Mouse (Mus musculus) heart, embryonic 15.5 days (tissue): ENCODE data around the gene Gabrb3. TPM values are rescaled to one million over a fixed set of nuclear protein-coding genes. Genes with fewer than 3 reads are reported as not detected.
"Not testable (repeated sequence)": the region's sequence is repeated elsewhere in the genome, so short reads cannot be mapped to it uniquely, and the experiment has no call there.

ENCODE experiments used
- ATAC-seq: fragments of 200-750 bp; cut with Nextera tagmentation; replicated peaks from 2 replicates; pipeline ENCODE4 v1.8.0; 2017; ENCODE audit warnings: low read depth, moderate TSS enrichment; ENCODE audit not compliant: insufficient number of reproducible peaks, insufficient read depth, low FRiP score
- H3K27ac ChIP-seq: fragments of 300-500 bp; sonication (generic); 2 replicates; pipeline ENCODE4 v1.5.1; 2015; ENCODE audit warnings: mild to moderate bottlenecking, inconsistent platforms
- H3K27me3 ChIP-seq: fragments of 300-500 bp; sonication (generic); 2 replicates; pipeline ENCODE4 v1.6.1; 2015; ENCODE audit warnings: inconsistent platforms
- H3K36me3 ChIP-seq: fragments of 300-500 bp; sonication (generic); 2 replicates; pipeline ENCODE4 v1.6.1; 2015; ENCODE audit warnings: mild to moderate bottlenecking, inconsistent platforms
- H3K4me1 ChIP-seq: fragments of 300-500 bp; sonication (generic); replicated peaks from 2 replicates; pipeline ENCODE4 v1.6.1; 2015; ENCODE audit warnings: inconsistent platforms
- H3K4me2 ChIP-seq: fragments of 300-500 bp; sonication (generic); 2 replicates; pipeline ENCODE4 v1.6.1; 2015; ENCODE audit warnings: inconsistent platforms, mild to moderate bottlenecking, moderate library complexity
- H3K4me3 ChIP-seq: fragments of 300-500 bp; sonication (generic); 2 replicates; pipeline ENCODE4 v1.5.1; 2015; ENCODE audit warnings: mild to moderate bottlenecking, inconsistent platforms
- H3K9ac ChIP-seq: fragments of 300-500 bp; sonication (generic); 2 replicates; pipeline ENCODE4 v1.6.1; 2015; ENCODE audit warnings: mild to moderate bottlenecking, inconsistent platforms
- H3K9me3 ChIP-seq: fragments of 300-500 bp; sonication (generic); replicated peaks from 2 replicates; pipeline ENCODE4 v1.6.1; 2016; ENCODE audit warnings: inconsistent platforms
- WGBS: fragments of 180-500 bp; shearing (Covaris S2); methylation state at CpG from one replicate; pipeline ENCODE4 v1.1.7; 2015; ENCODE audit warnings: mixed read lengths; 5-methylcytosine and 5-hydroxymethylcytosine counted together
- polyA plus RNA-seq: library from polyadenylated mRNA; unstranded; fragments of >200 nt; fragmentation: Nextera tagmentation; extraction: Ambion mirVana; gene quantifications from 2 replicates; pipeline ENCODE4 v1.2.1, GENCODE M21; 2015

The Gabrb3 gene
- polyA plus RNA-seq, 1 experiment from 2014 or later = 0.82 TPM

GRCm38 (mm10) chr7:57711709-57712108 is 292.2 kb downstream of the Gabrb3 start:
- no peak for ATAC-seq
- Histone ChIP-seq H3K9me3 (no peaks in the 10 kb centered on the region), H3K4me3 (no peak overlapping the region), H3K27me3 (no peaks in the 10 kb centered on the region), H3K4me1 (peaks cover 5% of the 10 kb centered on the region; the same call in 1 of the 2 replicates), H3K4me2 (no peak overlapping the region), H3K9ac (no peak overlapping the region), H3K27ac (no peak overlapping the region), H3K36me3 (no peaks in the 10 kb centered on the region)

- no peaks in the 10 kb centered on the region for H3K4me1 ChIP-seq
- no peak for ATAC-seq
- no peaks in the 10 kb centered on the region for H3K9me3 ChIP-seq
- H3K4me2 ChIP-seq = no peak overlapping the region
- H3K4me3 ChIP-seq = no peak overlapping the region
- WGBS = 63% methylated on average over 2 of the region's 2 CpGs
- H3K36me3 ChIP-seq = no peaks in the 10 kb centered on the region
- H3K9ac ChIP-seq = no peak overlapping the region
- no peaks in the 10 kb centered on the region for H3K27me3 ChIP-seq
- no peak overlapping the region for H3K27ac ChIP-seq
Measured at GRCm38 (mm10) chr7:57746836-57747235, 327.3 kb downstream of the Gabrb3 start.

- 80% methylated on average over 5 of the region's 5 CpGs for WGBS
- H3K4me3 ChIP-seq = no peak overlapping the region
- H3K4me2 ChIP-seq = no peak overlapping the region
- no peaks in the 10 kb centered on the region for H3K4me1 ChIP-seq
- H3K27ac ChIP-seq = no peak overlapping the region
- H3K27me3 ChIP-seq = no peaks in the 10 kb centered on the region
- H3K9ac ChIP-seq = no peak overlapping the region
- no peaks in the 10 kb centered on the region for H3K36me3 ChIP-seq
- H3K9me3 ChIP-seq = no peaks in the 10 kb centered on the region
- ATAC-seq = no peak
Measured at GRCm38 (mm10) chr7:57760466-57760865, 341.0 kb downstream of the Gabrb3 start.

- Histone ChIP-seq H3K4me2 (no peak overlapping the region), H3K4me3 (no peak overlapping the region), H3K4me1 (no peaks in the 10 kb centered on the region), H3K36me3 (no peaks in the 10 kb centered on the region), H3K27ac (no peak overlapping the region), H3K27me3 (no peaks in the 10 kb centered on the region), H3K9ac (no peak overlapping the region), H3K9me3 (no peaks in the 10 kb centered on the region)
- 50% methylated on average over 5 of the region's 5 CpGs for WGBS
- ATAC-seq = no peak
Measured at GRCm38 (mm10) chr7:57778754-57779153, 359.3 kb downstream of the Gabrb3 start.

- H3K27me3 ChIP-seq, H3K9ac ChIP-seq: not testable (repeated sequence)
Measured at GRCm38 (mm10) chr7:57786102-57786501, 366.6 kb downstream of the Gabrb3 start.

GRCm38 (mm10) chr7:57787520-57787919 is 368.0 kb downstream of the Gabrb3 start:
- Histone ChIP-seq H3K27me3 (no peaks in the 10 kb centered on the region), H3K4me2 (no peak overlapping the region), H3K4me3 (no peak overlapping the region), H3K4me1 (no peaks in the 10 kb centered on the region), H3K27ac (no peak overlapping the region), H3K9me3 (no peaks in the 10 kb centered on the region), H3K9ac (no peak overlapping the region), H3K36me3 (no peaks in the 10 kb centered on the region)
- 47% methylated on average over 2 of the region's 2 CpGs for WGBS
- ATAC-seq = no peak

More at GRCm38 (mm10) chr7:57786102-57786501, 366.6 kb downstream of the Gabrb3 start:
- not testable (repeated sequence) for H3K4me2 ChIP-seq, H3K9me3 ChIP-seq, H3K4me1 ChIP-seq, H3K4me3 ChIP-seq, ATAC-seq, H3K36me3 ChIP-seq, H3K27ac ChIP-seq
- 66% methylated on average over 2 of the region's 2 CpGs for WGBS

GRCm38 (mm10) chr7:57803266-57803665 is 383.8 kb downstream of the Gabrb3 start:
- WGBS = 63% methylated on average over 1 of the region's 1 CpGs
- ATAC-seq = no peak

GRCm38 (mm10) chr7:57813716-57814115 is 394.2 kb downstream of the Gabrb3 start:
- H3K27ac ChIP-seq = no peak overlapping the region
- H3K27me3 ChIP-seq = no peaks in the 10 kb centered on the region
- no peak overlapping the region for H3K4me2 ChIP-seq
- H3K9me3 ChIP-seq = no peaks in the 10 kb centered on the region
- no peaks in the 10 kb centered on the region for H3K4me1 ChIP-seq
- H3K4me3 ChIP-seq = no peak overlapping the region
- H3K9ac ChIP-seq = no peak overlapping the region
- no peak for ATAC-seq
- WGBS = 58% methylated on average over 1 of the region's 1 CpGs
- H3K36me3 ChIP-seq = no peaks in the 10 kb centered on the region

More at GRCm38 (mm10) chr7:57803266-57803665, 383.8 kb downstream of the Gabrb3 start:
- Histone ChIP-seq H3K9me3 (no peaks in the 10 kb centered on the region), H3K4me2 (no peak overlapping the region), H3K27me3 (no peaks in the 10 kb centered on the region), H3K9ac (no peak overlapping the region), H3K4me1 (peaks cover 5% of the 10 kb centered on the region; the same call in 1 of the 2 replicates), H3K27ac (no peak overlapping the region), H3K36me3 (no peaks in the 10 kb centered on the region), H3K4me3 (no peak overlapping the region)

- WGBS = 82% methylated on average over 1 of the region's 1 CpGs
- H3K27me3 ChIP-seq = no peaks in the 10 kb centered on the region
- no peak overlapping the region for H3K4me3 ChIP-seq
- H3K9me3 ChIP-seq = no peaks in the 10 kb centered on the region
- no peak overlapping the region for H3K27ac ChIP-seq
- H3K9ac ChIP-seq = no peak overlapping the region
- H3K4me2 ChIP-seq = no peak overlapping the region
- H3K36me3 ChIP-seq = no peaks in the 10 kb centered on the region
- no peaks in the 10 kb centered on the region for H3K4me1 ChIP-seq
- no peak for ATAC-seq
Measured at GRCm38 (mm10) chr7:57842383-57842896, 422.9 kb downstream of the Gabrb3 start.

GRCm38 (mm10) chr7:57867951-57868350 is 448.5 kb downstream of the Gabrb3 start:
- no peak for ATAC-seq

More at GRCm38 (mm10) chr7:57867951-57868350, 448.5 kb downstream of the Gabrb3 start:
- Histone ChIP-seq H3K9me3 (0 out of 2 replicates have a peak, but pooled peaks cover under 1% of the 10 kb centered on the region), H3K27ac (no peak overlapping the region), H3K9ac (no peak overlapping the region), H3K4me3 (no peak overlapping the region), H3K4me1 (no peaks in the 10 kb centered on the region), H3K4me2 (no peak overlapping the region), H3K27me3 (no peaks in the 10 kb centered on the region), H3K36me3 (no peaks in the 10 kb centered on the region)
- WGBS = 52% methylated on average over 2 of the region's 2 CpGs
